Mouse (Mus musculus) liver, embryonic 16.5 days (tissue): ENCODE results near the gene Ccdc177. TPM values are rescaled to one million over a fixed set of nuclear protein-coding genes. Genes with fewer than 3 reads are reported as not detected.

ENCODE experiments used
- ATAC-seq: fragments of 200-750 bp; cut with Nextera tagmentation; 2 replicates; pipeline ENCODE4 v1.8.0; 2017; ENCODE audit warnings: low read depth, mild to moderate bottlenecking, moderate number of reproducible peaks, moderate library complexity
- H3K27ac ChIP-seq: fragments of 300-500 bp; sonication (generic); 2 replicates; pipeline ENCODE4 v1.5.1; 2014; ENCODE audit warnings: mild to moderate bottlenecking, low read length
- H3K27me3 ChIP-seq: fragments of 300-500 bp; sonication (generic); 2 replicates; pipeline ENCODE4 v1.6.1; 2014; ENCODE audit warnings: low read depth, low read length, mixed read lengths; ENCODE audit not compliant: control insufficient read depth, insufficient read depth
- H3K36me3 ChIP-seq: fragments of 300-500 bp; sonication (generic); 2 replicates; pipeline ENCODE4 v1.6.1; 2014; ENCODE audit warnings: mild to moderate bottlenecking; ENCODE audit not compliant: control insufficient read depth, insufficient read depth
- H3K4me1 ChIP-seq: fragments of 300-500 bp; sonication (generic); 2 replicates; pipeline ENCODE4 v1.6.1; 2014; ENCODE audit warnings: low read depth, low read length, mixed read lengths; ENCODE audit not compliant: control insufficient read depth
- H3K4me2 ChIP-seq: fragments of 300-500 bp; sonication (generic); 2 replicates; pipeline ENCODE4 v1.6.1; 2014; ENCODE audit warnings: low read depth, low read length, mixed read lengths
- H3K4me3 ChIP-seq: fragments of 300-500 bp; sonication (generic); 2 replicates; pipeline ENCODE4 v1.5.1; 2014; ENCODE audit warnings: low read depth, mild to moderate bottlenecking, low read length
- H3K9ac ChIP-seq: fragments of 300-500 bp; sonication (generic); 2 replicates; pipeline ENCODE4 v1.6.1; 2014; ENCODE audit warnings: low read depth, low read length
- H3K9me3 ChIP-seq: fragments of 300-500 bp; sonication (generic); replicated peaks from 2 replicates; pipeline ENCODE4 v1.6.1; 2016; ENCODE audit warnings: low read length; ENCODE audit not compliant: control insufficient read depth
- WGBS: fragments of 180-500 bp; shearing (Covaris S2); extraction: QIAGEN DNeasy Blood & Tissue Kit; methylation state at CpG from one replicate; pipeline ENCODE4 v1.1.7; 2014; ENCODE audit not compliant: insufficient replicate concordance; 5-methylcytosine and 5-hydroxymethylcytosine counted together
- polyA plus RNA-seq: library from polyadenylated mRNA; unstranded; fragments of >200 nt; fragmentation: Nextera tagmentation; extraction: Ambion mirVana; gene quantifications from 2 replicates; pipeline ENCODE4 v1.2.1, GENCODE M21; 2015

Gene Ccdc177
- polyA plus RNA-seq, result not detected in 2 replicates

DNA sequence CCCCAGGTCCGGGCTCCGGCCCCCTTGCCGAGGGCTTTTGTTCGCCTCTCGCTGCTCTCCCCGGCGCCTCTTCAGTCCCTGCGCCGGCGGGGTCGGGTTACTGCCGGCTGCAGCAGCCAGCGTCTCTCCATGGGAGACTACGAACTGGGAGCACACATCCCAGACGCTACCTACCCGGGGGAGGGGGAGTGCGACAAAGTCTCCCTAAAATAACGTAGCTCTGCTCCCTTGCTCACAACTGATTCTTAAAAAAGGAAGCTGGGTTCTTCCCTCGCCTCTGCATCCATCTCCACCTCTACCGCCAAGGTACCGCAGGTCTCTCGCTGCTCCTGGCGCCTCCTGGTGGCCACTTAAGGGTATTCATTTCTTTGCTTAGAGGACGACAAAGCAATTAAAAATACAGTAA is at the start of gene Ccdc177:
Gene Ccdc177, minus strand, starts transcription at position 292 of the 406 bp plus-strand sequence.
- no peak within 1 kb of the TSS for H3K27ac ChIP-seq
- peaks cover 68% of the 10 kb centered on the region for H3K27me3 ChIP-seq
- no peaks in the 10 kb centered on the region for H3K36me3 ChIP-seq
- peak within 1 kb of the TSS; percentile 3; the same call in 1 of the 2 replicates for H3K4me3 ChIP-seq
- peaks cover 16% of the 10 kb centered on the region for H3K4me1 ChIP-seq
- no peak within 1 kb of the TSS for H3K4me2 ChIP-seq
- no peak within 1 kb of the TSS for H3K9ac ChIP-seq
- WGBS, result under 1% methylated on average over 24 of the region's 24 CpGs
- no peaks in the 10 kb centered on the region for H3K9me3 ChIP-seq
- ATAC-seq, result no peak

DNA sequence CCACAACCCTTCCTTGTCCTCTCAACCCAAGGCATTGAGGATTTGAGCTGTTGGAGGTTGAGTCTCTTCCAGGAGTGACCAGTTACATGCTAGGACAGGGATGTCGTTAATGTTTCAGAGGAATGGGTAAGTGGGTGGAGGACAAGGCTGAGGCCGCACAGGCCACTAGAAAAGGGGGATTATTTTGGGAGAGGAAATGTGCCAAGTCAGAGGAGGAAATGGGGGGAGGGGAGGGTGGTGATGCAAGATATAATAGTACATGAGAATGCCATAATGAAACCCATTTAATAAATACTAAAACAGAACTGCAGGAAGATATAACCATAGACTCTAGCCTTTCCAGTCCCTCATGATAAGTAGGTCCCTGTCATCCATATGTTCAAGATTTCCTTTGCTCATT is 49.5 kb upstream of the Ccdc177 start:
- no peak overlapping the region for H3K9ac ChIP-seq
- no peaks in the 10 kb centered on the region for H3K27me3 ChIP-seq
- H3K4me1 ChIP-seq, result peaks cover 52% of the 10 kb centered on the region
- no peak overlapping the region for H3K27ac ChIP-seq
- H3K36me3 ChIP-seq, result no peaks in the 10 kb centered on the region
- 44% methylated on average over 2 of the region's 2 CpGs for WGBS
- H3K4me3 ChIP-seq, result no peak overlapping the region
- ATAC-seq, result no peak
- H3K9me3 ChIP-seq, result no peaks in the 10 kb centered on the region
- no peak overlapping the region for H3K4me2 ChIP-seq

DNA sequence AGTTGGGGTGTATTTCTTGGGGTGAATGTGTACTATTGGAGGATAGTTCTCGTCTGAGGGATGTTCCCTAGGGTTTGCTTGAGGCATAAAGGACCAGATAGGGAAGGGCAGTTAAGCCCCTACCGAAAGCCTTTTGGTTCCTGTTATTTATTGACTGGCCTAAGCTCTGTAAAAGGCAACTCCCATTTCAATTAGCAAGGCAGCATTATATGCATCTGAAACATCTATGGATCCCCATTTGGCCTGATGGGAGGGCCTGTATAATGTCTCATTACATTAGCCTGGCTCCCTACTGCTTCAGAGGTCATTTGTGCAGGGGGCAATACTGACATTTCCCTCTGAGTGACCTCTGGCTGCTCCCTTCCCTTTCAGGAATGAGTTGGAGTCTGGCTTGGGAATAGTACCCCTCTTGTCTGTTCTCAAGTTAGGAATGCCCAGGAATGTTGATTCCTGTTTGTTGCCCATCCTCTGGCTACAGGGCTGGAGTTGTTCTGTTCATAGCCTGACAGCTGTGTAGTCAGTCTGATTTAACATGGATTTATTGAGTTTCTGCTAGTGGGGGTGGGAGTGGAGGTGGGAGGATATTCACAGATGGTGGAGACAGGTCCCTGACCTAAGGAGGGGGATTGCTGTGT is 47.1 kb upstream of the Ccdc177 start:
- ATAC-seq, result no peak
- H3K27me3 ChIP-seq, result no peaks in the 10 kb centered on the region
- WGBS, result 67% methylated on average over 2 of the region's 2 CpGs
- H3K9ac ChIP-seq, result no peak overlapping the region
- H3K27ac ChIP-seq, result no peak overlapping the region
- H3K36me3 ChIP-seq, result no peaks in the 10 kb centered on the region
- H3K4me3 ChIP-seq, result no peak overlapping the region
- peaks cover 44% of the 10 kb centered on the region for H3K4me1 ChIP-seq
- H3K9me3 ChIP-seq, result no peaks in the 10 kb centered on the region
- H3K4me2 ChIP-seq, result no peak overlapping the region

DNA sequence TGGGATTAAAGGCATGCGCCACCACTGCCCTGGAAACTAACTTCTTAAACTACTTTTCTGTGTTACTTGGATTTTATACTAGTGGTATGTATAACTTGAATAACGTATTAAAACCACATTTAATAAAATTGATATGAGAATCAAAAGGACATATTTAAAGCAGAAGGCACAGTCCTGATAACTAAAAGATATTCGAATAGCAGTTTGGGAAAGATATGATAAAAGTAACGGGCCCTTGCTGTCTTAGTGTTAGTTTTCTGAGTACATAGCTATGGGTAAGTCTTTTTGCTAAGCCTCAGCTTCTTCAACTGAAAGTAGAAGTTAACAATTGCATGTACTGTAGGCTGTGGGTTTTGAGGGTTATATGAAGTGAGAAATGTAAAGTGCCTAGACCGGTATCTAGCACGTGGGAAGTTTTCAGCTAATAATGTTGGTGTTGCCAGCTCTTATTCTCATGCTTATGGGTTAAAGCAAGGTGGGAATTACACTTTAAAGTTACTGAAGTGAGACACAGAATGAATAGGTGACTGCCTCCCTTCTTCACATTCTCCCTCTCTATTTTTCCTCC is 44.5 kb upstream of the Ccdc177 start:
- Histone ChIP-seq H3K27me3 (no peaks in the 10 kb centered on the region), H3K4me3 (no peak overlapping the region), H3K36me3 (no peaks in the 10 kb centered on the region), H3K9ac (no peak overlapping the region), H3K4me2 (no peak overlapping the region), H3K27ac (no peak overlapping the region), H3K4me1 (peaks cover 30% of the 10 kb centered on the region), H3K9me3 (no peaks in the 10 kb centered on the region)
- WGBS, result 41% methylated on average over 6 of the region's 6 CpGs
- ATAC-seq, result 0 out of 2 replicates have a peak, but pooled peaks have one; percentile 9

DNA sequence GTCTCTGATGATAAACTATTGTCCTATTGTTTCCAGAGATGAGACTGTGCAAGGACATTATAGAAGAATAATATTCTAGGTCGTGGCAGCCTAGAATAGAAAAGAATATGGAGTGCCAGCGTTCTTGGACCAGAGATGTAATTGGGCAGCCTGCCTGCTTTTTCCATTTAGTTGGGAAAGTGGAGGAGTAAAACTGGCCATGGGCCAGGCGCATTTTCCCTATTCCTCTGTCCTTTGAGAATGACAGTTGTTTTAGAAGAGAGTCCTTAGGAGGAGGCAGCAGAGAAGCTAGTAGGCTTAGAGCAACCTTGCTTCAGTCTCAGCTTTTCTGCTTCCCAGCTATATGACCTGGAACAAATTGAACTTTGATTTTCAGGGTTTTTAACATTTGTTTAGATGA is 43.4 kb upstream of the Ccdc177 start:
- WGBS, result 65% methylated on average over 3 of the region's 3 CpGs
- Histone ChIP-seq H3K4me1 (peaks cover 26% of the 10 kb centered on the region), H3K27ac (no peak overlapping the region), H3K27me3 (no peaks in the 10 kb centered on the region), H3K9ac (no peak overlapping the region), H3K36me3 (no peaks in the 10 kb centered on the region), H3K4me2 (no peak overlapping the region), H3K4me3 (no peak overlapping the region), H3K9me3 (no peaks in the 10 kb centered on the region)
- no peak for ATAC-seq

DNA sequence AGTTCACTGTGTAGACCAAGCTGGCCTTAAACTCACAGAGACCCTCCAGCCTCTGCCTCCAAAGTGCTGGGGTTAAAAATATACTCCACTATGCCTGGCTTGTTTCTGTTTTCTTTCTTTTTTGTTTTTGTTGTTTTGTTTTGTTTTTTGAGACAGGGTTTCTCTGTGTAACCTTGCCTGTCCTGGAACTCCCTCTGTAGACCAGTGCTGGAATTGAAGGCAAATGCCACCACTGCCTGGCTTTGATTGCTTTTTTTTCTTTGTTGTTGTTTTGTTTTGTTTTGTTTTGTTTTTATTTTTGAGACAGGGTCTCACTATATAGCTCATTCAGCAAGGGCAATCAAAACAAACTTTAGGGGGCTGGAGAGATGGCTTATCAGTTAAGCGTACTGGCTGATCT is 41.0 kb upstream of the Ccdc177 start:
- 89% methylated on average over 1 of the region's 1 CpGs for WGBS

DNA sequence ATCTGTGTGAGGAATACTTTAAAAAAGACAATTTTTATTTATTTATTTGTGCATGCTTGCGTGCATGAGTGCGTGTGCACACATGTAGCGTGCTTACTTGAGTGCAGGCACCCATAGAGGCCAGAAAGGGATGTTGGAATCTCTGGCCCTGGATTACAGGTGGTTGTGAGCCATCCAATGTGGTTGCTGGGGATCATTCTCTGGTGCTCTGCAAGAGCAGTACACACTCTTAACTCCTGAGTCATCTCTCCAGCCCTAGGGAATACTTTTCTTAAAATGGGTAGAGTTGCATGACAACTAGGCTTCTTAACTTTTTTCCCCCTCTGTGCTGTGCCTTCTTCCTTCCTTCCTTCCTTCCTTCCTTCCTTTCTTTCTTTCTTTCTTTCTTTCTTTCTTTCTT is 39.7 kb upstream of the Ccdc177 start:
- Histone ChIP-seq H3K4me1 (peaks cover 24% of the 10 kb centered on the region), H3K4me2 (no peak overlapping the region), H3K36me3 (peaks cover 2% of the 10 kb centered on the region; the same call in 1 of the 2 replicates), H3K9me3 (no peaks in the 10 kb centered on the region), H3K27me3 (no peaks in the 10 kb centered on the region), H3K9ac (no peak overlapping the region), H3K27ac (no peak overlapping the region), H3K4me3 (no peak overlapping the region)
- no peak for ATAC-seq
- 94% methylated on average over 3 of the region's 3 CpGs for WGBS

More for the DNA sequence above, 41.0 kb upstream of the Ccdc177 start:
- no peak for ATAC-seq
- H3K4me2 ChIP-seq, result no peak overlapping the region
- H3K9ac ChIP-seq, result no peak overlapping the region
- H3K27ac ChIP-seq, result no peak overlapping the region
- H3K27me3 ChIP-seq, result no peaks in the 10 kb centered on the region
- no peak overlapping the region for H3K4me3 ChIP-seq
- H3K9me3 ChIP-seq, result no peaks in the 10 kb centered on the region
- H3K4me1 ChIP-seq, result peaks cover 17% of the 10 kb centered on the region
- peaks cover 2% of the 10 kb centered on the region; the same call in 1 of the 2 replicates for H3K36me3 ChIP-seq

DNA sequence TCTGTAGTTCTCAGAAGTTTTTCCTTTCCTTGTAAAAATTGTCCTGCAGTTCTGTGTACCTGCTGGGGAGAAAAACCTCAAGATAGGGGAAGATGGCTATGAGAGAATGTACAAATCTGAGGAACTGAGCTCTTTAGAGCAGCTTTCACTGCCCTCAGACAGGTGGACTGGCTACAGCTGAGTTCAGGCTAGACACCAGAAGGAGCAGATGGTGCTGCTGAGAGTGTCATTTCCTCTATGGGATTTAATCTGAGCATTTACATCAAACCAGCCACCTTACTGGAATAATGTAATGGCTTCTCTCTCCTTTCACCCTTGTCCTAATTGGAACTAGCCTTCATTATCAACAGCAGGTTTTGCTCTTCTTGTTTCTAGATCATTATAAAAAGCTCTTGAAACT is 37.8 kb upstream of the Ccdc177 start:
- no peak for ATAC-seq
- no peak overlapping the region for H3K4me3 ChIP-seq
- no peak overlapping the region for H3K9ac ChIP-seq
- H3K27me3 ChIP-seq, result no peaks in the 10 kb centered on the region
- H3K4me2 ChIP-seq, result no peak overlapping the region
- H3K27ac ChIP-seq, result no peak overlapping the region
- peaks cover 33% of the 10 kb centered on the region for H3K4me1 ChIP-seq
- H3K9me3 ChIP-seq, result no peaks in the 10 kb centered on the region
- H3K36me3 ChIP-seq, result peaks cover 5% of the 10 kb centered on the region

DNA sequence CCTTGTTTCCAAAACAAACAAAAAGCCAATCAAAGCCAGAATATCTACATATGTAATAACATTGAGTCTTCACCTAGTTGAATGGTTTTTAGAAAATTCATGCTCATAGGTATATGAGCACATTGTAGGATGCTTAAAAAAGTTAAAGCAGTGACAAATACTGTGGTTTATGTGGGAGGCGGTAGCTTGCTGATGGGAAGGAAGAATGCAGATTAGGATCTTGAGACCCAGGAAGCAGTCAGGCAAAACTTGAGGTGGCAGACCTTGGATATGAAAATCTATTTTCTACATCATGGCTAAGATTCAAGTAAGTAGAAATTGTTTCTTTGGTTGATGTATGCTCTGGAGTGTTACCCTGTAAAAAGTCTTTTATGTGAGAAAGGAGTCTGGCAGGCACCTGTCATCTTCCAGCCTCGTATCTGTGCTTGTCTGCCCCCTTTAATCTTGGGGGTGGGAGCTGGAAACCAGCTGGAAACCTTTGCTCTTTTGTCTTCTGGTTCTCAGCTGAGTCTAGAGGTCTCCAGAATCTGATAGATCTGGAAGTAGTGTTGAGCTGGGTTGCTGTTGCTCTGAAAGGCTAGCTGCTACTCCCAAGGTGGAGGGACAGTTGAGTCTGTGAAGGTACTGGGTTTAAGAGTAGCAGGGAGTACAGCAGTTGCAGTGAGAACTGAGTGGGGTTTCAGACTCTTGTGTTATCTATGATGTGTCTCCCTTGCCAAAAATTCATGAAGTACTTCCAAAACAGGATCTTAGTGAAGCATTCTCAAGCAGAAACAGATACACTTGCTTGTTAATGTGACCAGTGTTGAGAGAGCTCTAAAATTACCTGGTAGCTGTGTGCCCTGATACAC is 34.7 kb upstream of the Ccdc177 start:
- no peak for ATAC-seq
- Histone ChIP-seq H3K27ac (no peak overlapping the region), H3K4me1 (peaks cover 41% of the 10 kb centered on the region), H3K27me3 (no peaks in the 10 kb centered on the region), H3K9me3 (no peaks in the 10 kb centered on the region), H3K9ac (no peak overlapping the region), H3K4me3 (no peak overlapping the region), H3K36me3 (peaks cover 5% of the 10 kb centered on the region), H3K4me2 (no peak overlapping the region)
- WGBS, result 32% methylated on average over 2 of the region's 2 CpGs
